Mouse (Mus musculus): Measurements from ENCODE around the gene Yipf1. TPM values are rescaled to one million over a fixed set of nuclear protein-coding genes. Genes with fewer than 3 reads are reported as not detected.

The Yipf1 gene
- polyA plus RNA-seq, 1 experiment from 2014 or later: 39.5 TPM

- 77% methylated on average over 8 of the region's 8 CpGs for WGBS
- Histone ChIP-seq H3K36me3 (no peaks in the 10 kb centered on the region), H3K9me3 (replicated peaks) (no peaks in the 10 kb centered on the region), H3K4me3 (no peak overlapping the region), H3K4me1 (replicated peaks) (no peaks in the 10 kb centered on the region), H3K4me2 (no peak overlapping the region), H3K27me3 (replicated peaks) (no peaks in the 10 kb centered on the region), H3K27ac (ENCODE audit: poor library complexity, severe bottlenecking) (no peak overlapping the region), H3K9ac (no peak overlapping the region)
- ATAC-seq (ENCODE audit: insufficient number of reproducible peaks, low FRiP score): no peak
Observed at GRCm38 (mm10) chr4:107298071-107298606, 16.0 kb upstream of the Yipf1 start.

GRCm38 (mm10) chr4:107299779-107300340 lies 14.3 kb upstream of the Yipf1 start:
- ATAC-seq (ENCODE audit: insufficient number of reproducible peaks, low FRiP score): no peak
- no peak overlapping the region for H3K4me3 ChIP-seq
- H3K27ac ChIP-seq (ENCODE audit: poor library complexity, severe bottlenecking): no peak overlapping the region
- no peaks in the 10 kb centered on the region for H3K36me3 ChIP-seq
- WGBS: 84% methylated on average over 7 of the region's 7 CpGs
- H3K4me2 ChIP-seq: no peak overlapping the region
- H3K9me3 ChIP-seq (replicated peaks): no peaks in the 10 kb centered on the region
- H3K27me3 ChIP-seq (replicated peaks): 0 out of 2 replicates have a peak, but pooled peaks cover 5% of the 10 kb centered on the region
- no peaks in the 10 kb centered on the region for H3K4me1 ChIP-seq (replicated peaks)
- H3K9ac ChIP-seq: no peak overlapping the region

DNA sequence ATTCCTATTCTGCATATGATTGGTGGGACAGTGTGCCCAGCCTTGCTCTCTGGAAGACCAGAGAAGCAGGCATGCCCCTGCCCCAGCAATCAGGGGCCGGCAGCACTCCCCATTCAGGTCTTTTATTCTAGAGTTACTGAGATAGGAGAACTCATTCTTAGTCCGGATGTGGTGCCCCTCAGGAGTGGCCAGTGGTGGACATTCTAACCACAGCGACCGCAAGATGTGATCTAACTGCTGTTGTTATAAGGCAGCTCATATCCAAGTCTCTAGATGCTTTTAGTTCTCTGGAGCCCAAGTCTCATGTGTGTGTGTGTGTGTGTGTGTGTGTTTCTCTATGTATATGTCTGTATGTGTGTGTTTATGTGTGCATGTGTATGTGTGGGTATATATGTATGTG lies 13.8 kb upstream of the Yipf1 start:
- Histone ChIP-seq H3K36me3 (no peaks in the 10 kb centered on the region), H3K9ac (no peak overlapping the region), H3K27me3 (replicated peaks) (0 out of 2 replicates have a peak, but pooled peaks cover 9% of the 10 kb centered on the region), H3K9me3 (replicated peaks) (no peaks in the 10 kb centered on the region), H3K4me3 (no peak overlapping the region), H3K4me2 (no peak overlapping the region), H3K27ac (ENCODE audit: poor library complexity, severe bottlenecking) (no peak overlapping the region), H3K4me1 (replicated peaks) (peaks cover 3% of the 10 kb centered on the region)
- ATAC-seq (ENCODE audit: insufficient number of reproducible peaks, low FRiP score): no peak
- WGBS: 74% methylated on average over 4 of the region's 4 CpGs

GRCm38 (mm10) chr4:107300902-107301555 lies 13.1 kb upstream of the Yipf1 start:
- Histone ChIP-seq H3K9me3 (replicated peaks) (no peaks in the 10 kb centered on the region), H3K9ac (no peak overlapping the region)
- 87% methylated on average over 1 of the region's 1 CpGs for WGBS

DNA sequence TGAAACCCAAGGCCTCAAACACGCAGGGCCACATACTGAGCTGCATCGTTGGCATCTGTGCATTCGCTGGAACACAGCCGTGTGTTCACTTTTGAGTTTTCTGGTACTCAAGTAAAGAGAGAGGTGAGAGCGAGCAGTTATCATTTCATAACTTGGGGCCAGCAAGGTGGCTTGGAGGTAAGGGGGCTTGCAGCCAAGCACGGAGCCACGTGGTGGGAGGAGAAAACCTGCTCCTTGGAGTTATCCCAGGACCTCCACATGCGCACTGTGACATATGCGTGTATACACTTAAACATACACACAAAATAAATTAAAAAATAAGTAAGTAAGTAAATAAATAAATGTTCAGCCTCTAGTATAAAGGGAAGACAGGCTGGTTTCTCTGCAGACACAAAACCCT lies 11.9 kb upstream of the Yipf1 start:
- peaks cover 8% of the 10 kb centered on the region for H3K4me1 ChIP-seq (replicated peaks)
- no peak for ATAC-seq (ENCODE audit: insufficient number of reproducible peaks, low FRiP score)
- no peaks in the 10 kb centered on the region for H3K36me3 ChIP-seq
- no peaks in the 10 kb centered on the region for H3K9me3 ChIP-seq (replicated peaks)
- 0 out of 2 replicates have a peak, but pooled peaks cover 9% of the 10 kb centered on the region for H3K27me3 ChIP-seq (replicated peaks)
- H3K27ac ChIP-seq (ENCODE audit: poor library complexity, severe bottlenecking): no peak overlapping the region
- H3K9ac ChIP-seq: no peak overlapping the region
- no peak overlapping the region for H3K4me2 ChIP-seq
- no peak overlapping the region for H3K4me3 ChIP-seq
- 86% methylated on average over 9 of the region's 9 CpGs for WGBS

More at GRCm38 (mm10) chr4:107300902-107301555, 13.1 kb upstream of the Yipf1 start:
- H3K4me3 ChIP-seq: no peak overlapping the region
- no peak overlapping the region for H3K4me2 ChIP-seq
- no peak overlapping the region for H3K27ac ChIP-seq (ENCODE audit: poor library complexity, severe bottlenecking)
- peaks cover 8% of the 10 kb centered on the region for H3K4me1 ChIP-seq (replicated peaks)
- no peak for ATAC-seq (ENCODE audit: insufficient number of reproducible peaks, low FRiP score)
- no peaks in the 10 kb centered on the region for H3K36me3 ChIP-seq
- H3K27me3 ChIP-seq (replicated peaks): 0 out of 2 replicates have a peak, but pooled peaks cover 9% of the 10 kb centered on the region

GRCm38 (mm10) chr4:107302832-107303231 lies 11.3 kb upstream of the Yipf1 start:
- 0 out of 2 replicates have a peak, but pooled peaks cover 9% of the 10 kb centered on the region for H3K27me3 ChIP-seq (replicated peaks)
- no peaks in the 10 kb centered on the region for H3K36me3 ChIP-seq
- H3K9ac ChIP-seq: no peak overlapping the region
- WGBS: 79% methylated on average over 4 of the region's 4 CpGs
- no peak for ATAC-seq (ENCODE audit: insufficient number of reproducible peaks, low FRiP score)
- no peaks in the 10 kb centered on the region for H3K9me3 ChIP-seq (replicated peaks)
- peaks cover 8% of the 10 kb centered on the region for H3K4me1 ChIP-seq (replicated peaks)
- H3K4me2 ChIP-seq: no peak overlapping the region
- no peak overlapping the region for H3K27ac ChIP-seq (ENCODE audit: poor library complexity, severe bottlenecking)
- H3K4me3 ChIP-seq: no peak overlapping the region

GRCm38 (mm10) chr4:107303531-107303930 lies 10.6 kb upstream of the Yipf1 start:
- ATAC-seq (ENCODE audit: insufficient number of reproducible peaks, low FRiP score): no peak
- H3K36me3 ChIP-seq: no peaks in the 10 kb centered on the region
- H3K9me3 ChIP-seq (replicated peaks): no peaks in the 10 kb centered on the region
- H3K4me2 ChIP-seq: no peak overlapping the region
- no peak overlapping the region for H3K9ac ChIP-seq
- WGBS: 63% methylated on average over 3 of the region's 3 CpGs
- 0 out of 2 replicates have a peak, but pooled peaks cover 9% of the 10 kb centered on the region for H3K27me3 ChIP-seq (replicated peaks)
- peaks cover 8% of the 10 kb centered on the region for H3K4me1 ChIP-seq (replicated peaks)
- no peak overlapping the region for H3K4me3 ChIP-seq
- H3K27ac ChIP-seq (ENCODE audit: poor library complexity, severe bottlenecking): no peak overlapping the region

DNA sequence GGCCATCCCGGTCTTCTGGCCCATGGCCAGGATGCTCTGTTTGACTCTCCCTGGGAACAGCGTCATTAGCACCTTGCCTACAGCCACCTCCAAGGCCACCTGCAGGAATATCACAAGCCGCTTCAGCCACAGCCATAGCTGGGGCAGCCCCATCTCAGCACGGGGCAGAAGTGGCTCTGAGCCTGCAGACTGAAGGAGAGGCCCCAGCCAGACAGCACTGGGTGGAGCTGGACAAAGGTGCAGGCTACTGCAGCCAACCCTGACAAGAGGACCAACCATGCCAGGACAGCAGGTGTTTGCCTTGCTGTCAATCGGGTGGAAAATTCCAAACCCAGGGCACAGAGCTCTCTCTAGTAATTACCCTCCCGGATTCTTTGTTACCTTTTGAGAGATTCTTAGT lies 7.2 kb upstream of the Yipf1 start, which contains the start of gene Dio1:
Gene Dio1, minus strand, starts transcription at position 204 of the 400 bp plus-strand sequence.
- Histone ChIP-seq H3K27me3 (replicated peaks) (0 out of 2 replicates have a peak, but pooled peaks cover 9% of the 10 kb centered on the region), H3K27ac (ENCODE audit: poor library complexity, severe bottlenecking) (no peak within 1 kb of the TSS), H3K36me3 (no peaks in the 10 kb centered on the region), H3K4me2 (no peak within 1 kb of the TSS), H3K4me1 (replicated peaks) (peaks cover 8% of the 10 kb centered on the region), H3K9ac (no peak within 1 kb of the TSS), H3K4me3 (no peak within 1 kb of the TSS), H3K9me3 (replicated peaks) (no peaks in the 10 kb centered on the region)
- WGBS: 50% methylated on average over 6 of the region's 6 CpGs
- ATAC-seq (ENCODE audit: insufficient number of reproducible peaks, low FRiP score): no peak

- no peaks in the 10 kb centered on the region for H3K9me3 ChIP-seq (replicated peaks)
- peak overlapping the region; percentile 77 for H3K9ac ChIP-seq
- peaks cover 11% of the 10 kb centered on the region for H3K4me1 ChIP-seq (replicated peaks)
- whole genome bisulfite sequencing: 9% methylated on average over 7 of the region's 7 CpGs
- ATAC-seq (ENCODE audit: insufficient number of reproducible peaks, low FRiP score): no peak
- H3K27me3 ChIP-seq (replicated peaks): no peaks in the 10 kb centered on the region
- peak overlapping the region; percentile 73 for H3K4me3 ChIP-seq
- peak overlapping the region; percentile 83 for H3K4me2 ChIP-seq
- H3K36me3 ChIP-seq: peaks cover 20% of the 10 kb centered on the region
- H3K27ac ChIP-seq (ENCODE audit: poor library complexity, severe bottlenecking): no peak overlapping the region
Observed at GRCm38 (mm10) chr4:107314479-107314805, 279 bp downstream of the Yipf1 start.

DNA sequence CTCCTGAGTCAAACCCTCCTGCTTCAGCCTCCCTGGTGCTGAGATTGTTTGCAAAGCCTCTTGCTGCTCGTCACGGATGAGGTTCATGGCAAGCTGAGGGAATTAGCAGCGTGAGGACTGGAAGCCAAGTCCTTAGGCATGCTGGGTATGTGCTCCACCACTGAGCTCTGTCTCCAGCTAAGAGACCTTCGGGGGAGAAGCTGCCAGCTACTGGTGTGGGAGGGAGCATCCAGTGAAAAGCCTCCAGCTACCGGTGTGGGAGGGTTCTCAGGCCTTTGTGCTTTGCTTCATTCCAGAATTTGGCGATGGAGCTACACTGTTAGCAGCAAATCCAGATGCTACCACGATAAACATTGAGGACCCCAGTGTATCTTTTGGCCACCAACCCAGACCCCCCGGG lies 4.5 kb downstream of the Yipf1 start:
- H3K4me1 ChIP-seq (replicated peaks): peaks cover 8% of the 10 kb centered on the region
- H3K36me3 ChIP-seq: peaks cover 58% of the 10 kb centered on the region
- no peak overlapping the region for H3K9ac ChIP-seq
- H3K4me2 ChIP-seq: no peak overlapping the region
- no peak overlapping the region for H3K4me3 ChIP-seq
- H3K27ac ChIP-seq (ENCODE audit: poor library complexity, severe bottlenecking): no peak overlapping the region
- H3K9me3 ChIP-seq (replicated peaks): no peaks in the 10 kb centered on the region
- WGBS: 74% methylated on average over 8 of the region's 8 CpGs
- no peak for ATAC-seq (ENCODE audit: insufficient number of reproducible peaks, low FRiP score)
- no peaks in the 10 kb centered on the region for H3K27me3 ChIP-seq (replicated peaks)

- peaks cover 72% of the 10 kb centered on the region for H3K36me3 ChIP-seq
- H3K9ac ChIP-seq: no peak overlapping the region
- H3K27ac ChIP-seq (ENCODE audit: poor library complexity, severe bottlenecking): no peak overlapping the region
- WGBS: 72% methylated on average over 2 of the region's 2 CpGs
- H3K27me3 ChIP-seq (replicated peaks): no peaks in the 10 kb centered on the region
- H3K4me2 ChIP-seq: no peak overlapping the region
- no peak overlapping the region for H3K4me3 ChIP-seq
- ATAC-seq (ENCODE audit: insufficient number of reproducible peaks, low FRiP score): no peak
- no peaks in the 10 kb centered on the region for H3K9me3 ChIP-seq (replicated peaks)
- no peaks in the 10 kb centered on the region for H3K4me1 ChIP-seq (replicated peaks)
Observed at GRCm38 (mm10) chr4:107321041-107321440, 6.9 kb downstream of the Yipf1 start.

All from heart, embryonic 12.5 days (tissue).